Mouse (Mus musculus) bone marrow, adult 2 months (tissue): ENCODE measurements around the gene Nhej1. TPM values are rescaled to one million over a fixed set of nuclear protein-coding genes. Genes with fewer than 3 reads are reported as not detected.

Source experiments
- H3K27ac ChIP-seq: fragments of 200-500 bp; 2 replicates; pipeline ENCODE4 v1.5.1; 2012; ENCODE audit warnings: low read depth, mild to moderate bottlenecking, control low read depth, inconsistent platforms, low read length; ENCODE audit not compliant: control insufficient read depth, poor library complexity, insufficient read depth
- H3K4me1 ChIP-seq: fragments of 200-500 bp; 2 replicates; pipeline ENCODE4 v1.6.1; 2011; ENCODE audit warnings: low read length; ENCODE audit not compliant: control insufficient read depth, insufficient read depth
- H3K4me3 ChIP-seq: fragments of 200-500 bp; replicated peaks from 2 replicates; pipeline ENCODE3; 2011; ENCODE audit warnings: mild to moderate bottlenecking, low read depth, low read length, control low read depth; ENCODE audit not compliant: control insufficient read depth
- CTCF ChIP-seq: fragments of 200-500 bp; IDR thresholded peaks from 2 replicates; pipeline ENCODE4 v1.5.1; 2011; ENCODE audit warnings: low read length, control low read depth; ENCODE audit not compliant: control insufficient read depth, insufficient read depth
- POLR2A ChIP-seq: fragments of 200-500 bp; IDR thresholded peaks from 2 replicates; pipeline ENCODE4 v1.6.1; 2011; ENCODE audit warnings: low read depth, mild to moderate bottlenecking, control low read depth, low read length, borderline replicate concordance; ENCODE audit not compliant: control insufficient read depth
- WGBS: fragments of 180-500 bp; shearing (Covaris S2); methylation state at CpG from one replicate; pipeline ENCODE4 v1.1.7; 2018; 5-methylcytosine and 5-hydroxymethylcytosine counted together
- polyA plus RNA-seq: library from polyadenylated mRNA; stranded (reverse); fragments of >200 nt; gene quantifications from 2 replicates; pipeline ENCODE4 v1.2.4, GENCODE M21; 2011; ENCODE audit warnings: low replicate concordance; ENCODE audit not compliant: missing spikeins, insufficient read depth, insufficient read length

Gene Nhej1
- polyA plus RNA-seq, 1 experiment, result 11.6 TPM

GRCm38 (mm10) chr1:74948784-74949665, 176.0 kb downstream of the Nhej1 start:
- H3K27ac ChIP-seq, result no peak overlapping the region
- H3K4me1 ChIP-seq, result no peaks in the 10 kb centered on the region
- no peak for TF ChIP-seq POLR2A
- TF ChIP-seq CTCF, result peak; percentile 75
- H3K4me3 ChIP-seq, result no peak overlapping the region
- WGBS, result 4% methylated on average over 20 of the region's 20 CpGs

GRCm38 (mm10) chr1:74947986-74948670, 176.9 kb downstream of the Nhej1 start:
- Histone ChIP-seq H3K27ac (no peak overlapping the region), H3K4me1 (no peaks in the 10 kb centered on the region), H3K4me3 (no peak overlapping the region)
- TF ChIP-seq CTCF (no peak), POLR2A (no peak)
- 3% methylated on average over 41 of the region's 41 CpGs for WGBS

DNA sequence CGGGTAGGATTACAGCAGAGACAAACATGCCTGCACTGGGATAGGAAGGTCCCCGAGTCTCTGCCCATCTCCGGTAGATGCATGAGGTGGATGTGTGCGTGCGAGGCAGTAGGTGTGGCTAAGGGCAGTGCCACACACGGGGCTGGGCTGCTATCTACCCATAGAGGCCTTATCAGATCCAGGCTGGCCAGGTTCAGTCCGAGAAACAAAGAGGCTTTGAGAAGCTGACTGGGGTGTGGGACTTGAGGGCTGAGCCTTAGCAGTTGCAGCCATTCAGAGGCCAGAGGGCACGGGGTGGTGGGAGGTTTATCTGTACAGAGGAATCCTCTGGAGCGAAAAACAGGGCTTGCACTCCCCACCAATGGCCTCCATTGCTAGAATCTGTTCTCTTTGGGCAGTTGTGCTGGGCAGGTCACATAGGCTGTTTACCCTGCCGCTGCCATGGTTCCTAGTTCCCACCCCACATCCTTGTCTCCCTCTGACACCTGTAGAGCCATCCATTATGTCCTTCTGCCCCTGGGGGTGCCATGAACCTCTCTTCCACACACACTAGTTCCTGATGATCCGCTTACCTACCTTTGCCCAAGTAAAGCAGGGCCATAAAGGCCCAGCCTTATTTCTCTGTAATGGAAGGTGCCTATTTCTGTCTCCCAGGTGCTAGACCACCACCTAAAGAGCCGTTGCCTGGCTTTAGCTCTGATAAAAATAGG, 183.2 kb downstream of the Nhej1 start:
- H3K27ac ChIP-seq, result no peak overlapping the region
- H3K4me3 ChIP-seq, result no peak overlapping the region
- TF ChIP-seq CTCF (no peak), POLR2A (no peak)
- 56% methylated on average over 12 of the region's 12 CpGs for WGBS
- no peaks in the 10 kb centered on the region for H3K4me1 ChIP-seq

- no peak for TF ChIP-seq CTCF
- TF ChIP-seq POLR2A, result no peak
- no peaks in the 10 kb centered on the region for H3K4me1 ChIP-seq
- H3K4me3 ChIP-seq, result no peak overlapping the region
- 9% methylated on average over 3 of the region's 3 CpGs for WGBS
- no peak overlapping the region for H3K27ac ChIP-seq
Measured at GRCm38 (mm10) chr1:74939762-74940161, 185.2 kb downstream of the Nhej1 start.

GRCm38 (mm10) chr1:74936221-74936830, 188.7 kb downstream of the Nhej1 start:
- no peak for TF ChIP-seq CTCF
- no peak for TF ChIP-seq POLR2A
- H3K4me1 ChIP-seq, result no peaks in the 10 kb centered on the region
- no peak overlapping the region for H3K4me3 ChIP-seq
- no peak overlapping the region for H3K27ac ChIP-seq
- 48% methylated on average over 12 of the region's 12 CpGs for whole genome bisulfite sequencing

- no peak within 1 kb of the TSS for H3K4me3 ChIP-seq
- TF ChIP-seq POLR2A, result no peak
- no peak for TF ChIP-seq CTCF
- 2% methylated on average over 18 of the region's 18 CpGs for WGBS
- H3K27ac ChIP-seq, result no peak within 1 kb of the TSS
- H3K4me1 ChIP-seq, result no peaks in the 10 kb centered on the region
Measured at GRCm38 (mm10) chr1:74935402-74935801, 189.6 kb downstream of the Nhej1 start, which contains the start of gene Cfap65. Gene Cfap65, minus strand, starts transcription at chr1:74935599.

- WGBS, result 79% methylated on average over 9 of the region's 9 CpGs
- TF ChIP-seq POLR2A (no peak), CTCF (no peak)
- no peaks in the 10 kb centered on the region for H3K4me1 ChIP-seq
- H3K4me3 ChIP-seq, result no peak overlapping the region
- H3K27ac ChIP-seq, result no peak overlapping the region
Measured at GRCm38 (mm10) chr1:74927621-74928296, 197.2 kb downstream of the Nhej1 start.
